Mouse (Mus musculus): ENCODE measurements around the gene Ier5.

GRCm38 (mm10) chr1:155107843-155108242 lies 8.4 kb upstream of the Ier5 start:
- no peak for TF ChIP-seq CTCF (IDR thresholded peaks at IDR 0.05; ENCODE audit: insufficient read depth, low read depth, low read length)
- no peak for TF ChIP-seq POLR2A (IDR thresholded peaks at IDR 0.05; ENCODE audit: insufficient read depth, low read depth, low read length)
